11 mouse cellular contexts compared by ENCODE assay signal in genomic region chr11:12205201-12206161, GRCm38 (mm10).
DNase-seq lines count a peak whose midpoint lies in the region; ATAC-seq and TF ChIP-seq lines count a peak whose summit lies in the region.
"Had no signal": no experiment of that assay in that cellular context is flagged by ENCODE, and none has a peak within 500 bp of the region (broad histone marks: within the 10 kb centered on the region; RNA-seq: fewer than 3 reads in every experiment).

No protein-coding gene starts in this region.

- no peak for ATAC-seq in intestine, postnatal 0 days
- ATAC-seq in megakaryocyte, adult 5-6 weeks (ENCODE audit: poor library complexity, severe bottlenecking), result no peak

- no peaks in the 10 kb centered on the region for H3K36me3 ChIP-seq in intestine, postnatal 0 days (ENCODE audit: control insufficient read depth, insufficient read depth)
- H3K36me3 ChIP-seq: neural tube, embryonic 13.5 days had no signal

- no peak overlapping the region for H3K4me2 ChIP-seq in intestine, postnatal 0 days (replicated peaks; ENCODE audit: low read depth)
- H3K4me2 ChIP-seq: neural tube, embryonic 13.5 days had no signal

- peak; percentile 31 for TF ChIP-seq CTCF in gastrocnemius, adult 2 months (IDR thresholded peaks at IDR 0.05)
- TF ChIP-seq CTCF in intestine, postnatal 0 days (IDR thresholded peaks at IDR 0.05; ENCODE audit: low read depth), result peak; percentile 70

- H3K9ac ChIP-seq in intestine, postnatal 0 days (ENCODE audit: low read depth, low read length), result no peak overlapping the region
- H3K9ac ChIP-seq: neural tube, embryonic 13.5 days had no signal

- no peak for DNase-seq in gastrocnemius, adult 2 months
- no peak for DNase-seq in gastrocnemius, adult 18-20 months (ENCODE audit: low spot score)
- DNase-seq in testis, postnatal 10 days (ENCODE audit: low spot score), result peak; percentile 46
- DNase-seq in testis, postnatal 14 days (ENCODE audit: low spot score), result no peak
- no peak for DNase-seq in thymus, postnatal 4 days
- no peak for DNase-seq in thymus, postnatal 14 days
- DNase-seq: cerebellum, postnatal 36 days; gastrocnemius, postnatal 25 days had no signal

- no peaks in the 10 kb centered on the region for H3K4me1 ChIP-seq in intestine, postnatal 0 days (replicated peaks; ENCODE audit: control insufficient read depth, insufficient read depth, low read length)
- H3K4me1 ChIP-seq: neural tube, embryonic 13.5 days had no signal

- H3K4me3 ChIP-seq in gastrocnemius, adult 2 months, result no peak overlapping the region
- no peak overlapping the region for H3K4me3 ChIP-seq in intestine, postnatal 0 days (ENCODE audit: low read depth, low read length)
- H3K4me3 ChIP-seq: neural tube, embryonic 13.5 days had no signal

- H3K9me3 ChIP-seq in intestine, postnatal 0 days (ENCODE audit: control insufficient read depth), result no peaks in the 10 kb centered on the region
- H3K9me3 ChIP-seq: neural tube, embryonic 13.5 days had no signal

- H3K27me3 ChIP-seq in intestine, postnatal 0 days (replicated peaks; ENCODE audit: control insufficient read depth, insufficient read depth, low read length), result no peaks in the 10 kb centered on the region
- H3K27me3 ChIP-seq: neural tube, embryonic 13.5 days had no signal

- H3K27ac ChIP-seq in gastrocnemius, adult 2 months, result no peak overlapping the region
- no peak overlapping the region for H3K27ac ChIP-seq in intestine, postnatal 0 days (ENCODE audit: low read depth, low read length)
- H3K27ac ChIP-seq: neural tube, embryonic 13.5 days had no signal

- intact Hi-C loops in gastrocnemius, adult 2 months (cut with DNase I), result no loop called here

- 26% methylated on average over 6 of the region's 6 CpGs for WGBS in intestine, postnatal 0 days
